Mouse (Mus musculus): ENCODE data around the gene Psmb9.
"Not testable (repeated sequence)": the region's sequence is repeated elsewhere in the genome, so short reads cannot be mapped to it uniquely, and the experiment has no call there.

Psmb9 gene

GRCm38 (mm10) chr17:34188010-34188409 lies 446 bp upstream of the Psmb9 start:
- ATAC-seq (ENCODE audit: insufficient number of reproducible peaks, low FRiP score, low TSS enrichment): no peak

DNA sequence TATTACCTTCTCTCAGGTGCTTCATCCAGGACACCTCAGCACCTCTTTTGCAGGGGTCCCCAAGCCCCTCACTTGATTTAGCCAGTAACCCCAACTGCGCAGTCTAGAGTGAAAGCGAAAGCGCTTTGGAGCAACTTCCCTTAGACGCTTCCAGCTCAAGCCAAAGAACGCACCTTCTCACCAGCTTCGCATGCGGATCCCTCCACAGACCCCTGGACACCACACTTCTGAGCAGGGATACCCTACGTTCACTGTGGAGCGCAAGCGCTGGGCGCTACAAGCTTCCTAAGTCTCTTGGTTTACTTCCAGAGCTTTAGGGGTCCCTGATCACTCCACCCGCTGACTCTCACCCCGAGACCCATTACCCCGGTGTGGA lies 691 bp downstream of the Psmb9 start:
- ATAC-seq (ENCODE audit: insufficient number of reproducible peaks, low FRiP score, low TSS enrichment): no peak

DNA sequence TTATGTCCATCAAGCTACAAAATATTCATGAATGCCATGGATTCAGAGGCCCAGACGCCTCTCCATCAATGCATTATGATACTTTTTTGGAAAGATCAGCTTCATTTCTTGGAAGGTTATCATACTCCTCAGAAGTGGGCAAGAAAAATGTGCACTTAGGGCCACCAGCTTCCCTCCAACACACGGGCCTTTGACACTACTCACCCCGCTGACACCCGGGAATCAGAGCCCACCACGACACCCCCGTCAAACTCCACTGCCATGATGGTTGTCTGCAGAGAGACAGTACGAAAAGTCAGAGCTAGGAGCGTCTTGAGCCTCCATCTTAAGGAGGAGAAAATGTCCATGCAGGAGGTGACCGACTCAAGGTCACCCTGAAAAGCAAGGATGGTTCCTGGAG lies 2.0 kb downstream of the Psmb9 start:
- ATAC-seq (ENCODE audit: insufficient number of reproducible peaks, low FRiP score, low TSS enrichment): no peak

DNA sequence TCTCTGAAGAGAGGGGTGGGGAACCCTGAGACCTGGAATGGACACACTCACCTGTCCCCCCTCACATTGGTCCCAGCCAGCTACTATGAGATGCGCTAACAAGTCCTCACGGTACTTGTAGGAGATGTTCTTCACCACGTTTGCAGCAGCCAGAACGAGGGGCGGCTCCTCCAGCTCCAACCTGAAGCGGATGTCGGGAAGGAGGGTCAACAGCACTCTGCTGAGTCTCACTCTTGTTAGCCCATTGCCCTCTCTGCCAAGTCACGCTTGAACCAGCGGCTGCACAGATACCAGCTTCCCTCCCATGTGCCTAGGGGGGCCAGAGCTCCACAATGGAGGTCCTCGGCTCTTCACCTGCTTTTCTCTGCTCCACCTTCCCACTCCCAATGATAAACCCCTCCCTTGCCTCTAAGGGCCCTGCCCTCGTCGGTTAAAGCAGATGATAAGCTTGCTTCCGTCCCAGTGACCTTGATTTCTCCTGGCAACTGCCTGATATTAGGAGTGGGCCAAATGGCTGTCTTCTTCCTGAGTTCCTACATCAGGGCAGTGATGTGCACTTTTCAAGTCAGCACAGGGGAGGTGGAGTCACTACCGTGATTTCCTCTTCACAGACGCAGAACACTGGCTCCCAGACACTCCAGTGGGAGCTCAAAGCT lies 3.9 kb downstream of the Psmb9 start:
- ATAC-seq (ENCODE audit: insufficient number of reproducible peaks, low FRiP score, low TSS enrichment): no peak

GRCm38 (mm10) chr17:34179913-34180859 lies 7.4 kb downstream of the Psmb9 start:
- no peak for ATAC-seq (ENCODE audit: insufficient number of reproducible peaks, low FRiP score, low TSS enrichment)

- no peak for ATAC-seq (ENCODE audit: insufficient number of reproducible peaks, low FRiP score, low TSS enrichment)
Observed at GRCm38 (mm10) chr17:34179019-34179418, 8.5 kb downstream of the Psmb9 start.

GRCm38 (mm10) chr17:34177179-34177578 lies 10.4 kb downstream of the Psmb9 start:
- no peak for ATAC-seq (ENCODE audit: insufficient number of reproducible peaks, low FRiP score, low TSS enrichment)

GRCm38 (mm10) chr17:34174075-34174474 lies 13.5 kb downstream of the Psmb9 start:
- ATAC-seq (ENCODE audit: insufficient number of reproducible peaks, low FRiP score, low TSS enrichment): no peak

DNA sequence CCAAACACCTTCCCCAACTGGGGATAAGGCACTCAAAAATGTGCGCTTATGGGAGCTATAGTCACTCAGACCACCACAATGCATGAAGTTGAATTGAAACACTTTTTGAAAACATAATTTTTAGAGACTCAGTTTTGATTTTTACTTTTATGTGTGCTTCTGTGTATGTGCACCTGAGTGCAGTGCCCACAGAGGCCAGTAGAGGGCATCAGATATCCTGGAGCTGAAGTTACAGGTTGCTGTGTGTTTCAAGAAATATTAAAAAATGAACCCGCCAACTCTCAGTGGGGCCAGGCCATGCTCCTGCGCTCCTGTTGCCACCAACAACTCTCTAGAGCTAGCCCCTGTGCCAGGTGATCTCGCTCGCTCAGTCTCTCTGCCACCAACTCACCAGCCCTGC lies 15.0 kb downstream of the Psmb9 start:
- ATAC-seq (ENCODE audit: insufficient number of reproducible peaks, low FRiP score, low TSS enrichment): no peak

GRCm38 (mm10) chr17:34170877-34171498 lies 16.6 kb downstream of the Psmb9 start:
- ATAC-seq (ENCODE audit: insufficient number of reproducible peaks, low FRiP score, low TSS enrichment): no peak; the same call in 1 of the 2 replicates

DNA sequence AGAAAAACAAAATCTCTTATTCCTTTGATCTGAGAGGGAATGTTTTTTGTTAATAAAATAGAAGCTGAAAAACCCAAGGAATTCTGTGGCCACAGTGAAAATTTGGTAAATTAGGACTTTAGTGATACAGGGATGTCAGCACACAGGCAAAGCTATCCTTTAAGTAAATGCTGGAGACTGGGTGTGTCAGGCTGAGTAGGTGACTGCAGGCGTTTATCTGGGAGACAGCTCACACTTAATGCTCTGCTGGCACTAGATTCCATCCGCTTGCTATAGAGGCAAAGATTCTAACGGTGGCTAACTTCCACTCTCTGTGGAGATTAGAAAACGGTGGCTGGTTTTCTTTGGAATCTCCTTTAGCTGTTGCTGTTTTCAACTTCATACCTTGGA lies 17.1 kb downstream of the Psmb9 start:
- ATAC-seq (ENCODE audit: insufficient number of reproducible peaks, low FRiP score, low TSS enrichment): no peak

DNA sequence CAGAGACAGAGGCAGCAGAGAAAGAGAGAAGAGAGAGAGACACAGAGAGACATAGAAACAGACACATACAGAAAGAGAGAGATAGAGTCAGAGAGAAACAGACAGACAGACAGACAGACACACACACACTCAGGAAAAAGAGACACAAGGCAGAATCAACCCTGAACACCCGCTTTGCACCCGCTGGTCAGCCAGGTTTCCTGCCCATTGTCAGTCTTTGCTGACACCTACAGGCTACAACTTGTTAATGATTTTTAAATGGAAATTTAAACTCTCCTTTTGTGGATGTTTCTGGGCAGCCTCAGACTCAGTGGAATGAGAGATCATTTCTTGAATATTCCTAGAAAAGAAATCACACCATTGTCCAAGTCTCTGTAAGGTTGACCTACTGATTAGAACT lies 18.3 kb downstream of the Psmb9 start:
- ATAC-seq (ENCODE audit: insufficient number of reproducible peaks, low FRiP score, low TSS enrichment): no peak

- no peak for ATAC-seq (ENCODE audit: insufficient number of reproducible peaks, low FRiP score, low TSS enrichment)
Observed at GRCm38 (mm10) chr17:34165033-34165730, 22.4 kb downstream of the Psmb9 start.

GRCm38 (mm10) chr17:34164202-34164895 lies 23.2 kb downstream of the Psmb9 start:
- ATAC-seq (ENCODE audit: insufficient number of reproducible peaks, low FRiP score, low TSS enrichment): no peak

DNA sequence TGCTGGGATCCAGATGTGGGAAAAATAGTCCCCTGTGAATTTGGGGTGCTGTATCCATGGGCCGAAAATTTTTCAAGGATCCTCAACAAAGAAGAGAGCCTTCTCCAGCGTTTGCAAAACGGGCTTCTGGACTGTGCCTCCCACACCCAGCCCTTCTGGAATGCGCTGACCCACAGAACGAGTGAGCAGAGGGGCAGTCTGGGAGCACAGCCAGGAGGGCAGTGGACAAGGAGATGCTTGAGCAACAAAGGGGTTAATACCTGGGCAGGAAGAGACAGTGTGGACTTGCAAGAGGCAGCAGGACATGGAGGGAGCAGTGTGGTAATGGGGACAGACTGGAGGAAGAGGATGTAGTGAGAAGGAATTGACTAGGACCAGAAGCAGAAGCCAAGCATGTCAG lies 32.0 kb downstream of the Psmb9 start:
- no peak for ATAC-seq (ENCODE audit: insufficient number of reproducible peaks, low FRiP score, low TSS enrichment)

DNA sequence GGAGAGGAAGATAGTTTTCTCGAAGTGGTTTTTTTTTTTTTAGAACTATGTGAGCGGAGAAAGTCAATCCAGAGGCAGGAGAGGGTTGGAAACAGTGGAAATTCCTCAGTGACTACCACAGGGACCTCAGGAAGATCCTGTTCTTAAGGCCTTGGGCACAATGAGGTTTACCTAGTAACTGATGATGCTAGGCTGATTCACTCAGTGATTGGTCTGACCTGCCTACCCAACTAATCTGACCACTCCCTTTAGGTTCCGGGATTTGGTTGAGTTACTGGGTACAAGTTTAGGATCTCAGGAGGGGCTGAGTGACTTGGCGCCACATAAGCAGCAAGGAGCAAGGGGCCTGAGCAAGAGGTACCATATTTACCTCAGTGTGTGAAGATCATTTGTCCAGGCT lies 34.6 kb downstream of the Psmb9 start, which contains the start of gene H2-DMb1:
TSS of gene H2-DMb1 (plus strand) at position 150 of the 400 bp plus-strand sequence.
- ATAC-seq (ENCODE audit: insufficient number of reproducible peaks, low FRiP score, low TSS enrichment): no peak

DNA sequence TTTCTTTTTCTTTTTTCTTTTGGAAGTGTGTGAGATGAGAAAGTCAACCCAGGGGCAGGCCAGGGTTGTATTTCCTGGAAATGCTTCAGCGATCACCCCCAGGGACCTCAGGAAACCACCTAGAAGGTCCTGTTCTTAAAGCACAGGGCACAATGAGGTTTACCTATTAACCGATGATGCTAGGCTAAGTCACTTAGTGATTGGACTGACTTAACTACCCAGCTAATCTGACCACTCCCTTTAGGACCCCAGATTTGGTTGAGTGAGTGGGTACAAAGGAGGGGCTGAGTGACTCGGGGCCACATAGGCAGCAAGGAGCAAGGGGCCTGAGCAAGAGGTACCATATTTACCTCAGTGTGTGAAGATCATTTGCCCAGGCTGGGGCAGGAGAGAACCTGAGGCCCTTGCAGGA lies 42.6 kb downstream of the Psmb9 start:
- no peak for ATAC-seq (ENCODE audit: insufficient number of reproducible peaks, low FRiP score, low TSS enrichment)

GRCm38 (mm10) chr17:34144221-34144620 lies 43.3 kb downstream of the Psmb9 start:
- ATAC-seq (ENCODE audit: insufficient number of reproducible peaks, low FRiP score, low TSS enrichment): not testable (repeated sequence)

DNA sequence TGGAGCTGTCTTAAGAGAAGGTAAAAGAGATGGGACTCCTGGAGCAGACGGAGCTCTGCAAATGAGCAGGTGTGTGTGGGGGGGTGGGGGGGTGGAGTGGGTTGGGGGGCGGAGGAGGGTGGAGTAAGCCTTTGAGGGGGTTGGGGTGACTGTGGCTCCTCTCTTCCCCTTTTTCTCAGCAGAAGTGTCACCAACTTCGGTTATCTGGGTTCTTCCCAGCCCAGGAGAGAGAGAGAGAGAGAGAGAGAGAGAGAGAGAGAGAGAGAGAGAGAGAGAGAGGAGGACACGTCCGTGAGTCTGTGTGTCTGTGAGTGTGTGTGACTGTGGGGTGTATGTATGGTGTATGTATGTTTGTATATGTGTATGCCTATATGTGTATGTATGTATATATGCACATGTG lies 44.1 kb downstream of the Psmb9 start:
- no peak for ATAC-seq (ENCODE audit: insufficient number of reproducible peaks, low FRiP score, low TSS enrichment)

- ATAC-seq (ENCODE audit: insufficient number of reproducible peaks, low FRiP score, low TSS enrichment): no peak
Observed at GRCm38 (mm10) chr17:34143033-34143432, 44.5 kb downstream of the Psmb9 start, which contains the start of gene H2-DMb2. H2-DMb2 (plus strand) TSS chr17:34143307.
